Mouse (Mus musculus) cerebellum, adult 2 months (tissue): ENCODE measurements around the gene Des.

Experiments
- CTCF ChIP-seq: fragments of 200-500 bp; IDR thresholded peaks from 2 replicates; pipeline ENCODE4 v1.5.1; 2011; ENCODE audit warnings: low read depth, mild to moderate bottlenecking, control low read depth, low read length, moderate library complexity, borderline replicate concordance; ENCODE audit not compliant: insufficient read depth
- POLR2A ChIP-seq: fragments of 200-500 bp; IDR thresholded peaks from 2 replicates; pipeline ENCODE4 v1.6.1; 2011; ENCODE audit warnings: low read length, control low read depth, borderline replicate concordance; ENCODE audit not compliant: insufficient read depth

- TF ChIP-seq CTCF (no peak), POLR2A (no peak)
These were observed 25.1 kb downstream of the Des start for GRCm38 (mm10) chr1:75385142-75385730.
